ENCODE assay signal across 15 mouse cellular contexts in genomic region chr5:34607100-34607880, GRCm38 (mm10). TPM values are rescaled to one million over a fixed set of nuclear protein-coding genes. Genes with fewer than 3 reads are reported as not detected.
A peak's percentile ranks its signal among the peaks of the same experiment; 100 is the strongest.
DNase-seq lines count a peak whose midpoint lies in the region; ATAC-seq and TF ChIP-seq lines count a peak whose summit lies in the region.
"Had no signal": no experiment of that assay in that cellular context is flagged by ENCODE, and none has a peak within 500 bp of the region (broad histone marks: within the 10 kb centered on the region; RNA-seq: fewer than 3 reads in every experiment).

No protein-coding gene starts in this region.

- intact Hi-C loops in left cerebral cortex, adult 2 months (cut with DNase I), result no loop called here

- ATAC-seq in hindbrain, postnatal 0 days, result no peak
- ATAC-seq: forebrain, embryonic 14.5 days had no signal

- TF ChIP-seq CTCF in hindbrain, postnatal 0 days (IDR thresholded peaks at IDR 0.05; ENCODE audit: low read depth), result peak; percentile 38
- TF ChIP-seq CTCF in bone marrow macrophage, adult 2 months (IDR thresholded peaks at IDR 0.05; ENCODE audit: low read depth, low read length), result 0 out of 2 replicates have a peak, but pooled peaks have one; percentile 5
- TF ChIP-seq CTCF in left cerebral cortex, adult 2 months (IDR thresholded peaks at IDR 0.05), result no peak; the same call in none of the 2 replicates

- H3K9me3 ChIP-seq in hindbrain, postnatal 0 days (ENCODE audit: low read length), result no peaks in the 10 kb centered on the region
- H3K9me3 ChIP-seq in hindbrain, embryonic 10.5 days, result no peaks in the 10 kb centered on the region

- no peak overlapping the region for H3K4me2 ChIP-seq in hindbrain, postnatal 0 days (ENCODE audit: low read depth, low read length)
- H3K4me2 ChIP-seq: hindbrain, embryonic 14.5 days had no signal

- H3K9ac ChIP-seq in hindbrain, postnatal 0 days (replicated peaks; ENCODE audit: low read length), result no peak overlapping the region
- H3K9ac ChIP-seq: hindbrain, embryonic 14.5 days had no signal

- no peak for DNase-seq in hindbrain, postnatal 0 days (ENCODE audit: low spot score)
- DNase-seq in hindbrain, embryonic 10.5 days (ENCODE audit: low spot score), result no peak
- DNase-seq in cerebellum, adult 9-10 months, result peak; percentile 66
- peak; percentile 31 for DNase-seq in lung, postnatal 25 days (ENCODE audit: low spot score)
- no peak for DNase-seq in left cerebral cortex, adult 2 months (ENCODE audit: extremely low spot score in 1 of 2, low spot score in 2 of 2)
- no peak for DNase-seq in spleen, adult 18-20 months
- DNase-seq in frontal cortex, adult 2 months (ENCODE audit: extremely low spot score in 1 of 2, low spot score in 1 of 2), result no peak
- DNase-seq: adrenal gland, postnatal 25 days; gastrocnemius, postnatal 14 days; kidney, adult 8-10 months; liver had no signal

- no peak for TF ChIP-seq POLR2A in bone marrow macrophage, adult 2 months (IDR thresholded peaks at IDR 0.05; ENCODE audit: borderline replicate concordance, low read depth, low read length)

- no peaks in the 10 kb centered on the region for H3K4me1 ChIP-seq in hindbrain, postnatal 0 days (ENCODE audit: insufficient read depth, low read length)
- no peaks in the 10 kb centered on the region for H3K4me1 ChIP-seq in hindbrain, embryonic 10.5 days (replicated peaks)
- H3K4me1 ChIP-seq in bone marrow macrophage, adult 2 months (ENCODE audit: control insufficient read depth, insufficient read depth, low read length), result no peaks in the 10 kb centered on the region

- H3K4me3 ChIP-seq in hindbrain, postnatal 0 days (ENCODE audit: low read length), result no peak overlapping the region
- H3K4me3 ChIP-seq in hindbrain, embryonic 10.5 days, result no peak overlapping the region
- H3K4me3 ChIP-seq in bone marrow macrophage, adult 2 months (ENCODE audit: insufficient read depth, low read length), result no peak overlapping the region
- H3K4me3 ChIP-seq in left cerebral cortex, adult 2 months, result no peak overlapping the region

- H3K36me3 ChIP-seq in hindbrain, postnatal 0 days (ENCODE audit: insufficient read depth, low read length), result peaks cover 31% of the 10 kb centered on the region; the same call in 1 of the 2 replicates
- peaks cover 88% of the 10 kb centered on the region for H3K36me3 ChIP-seq in hindbrain, embryonic 10.5 days

- no peaks in the 10 kb centered on the region for H3K27me3 ChIP-seq in hindbrain, postnatal 0 days (ENCODE audit: insufficient read depth, low read length)
- H3K27me3 ChIP-seq in hindbrain, embryonic 10.5 days (ENCODE audit: insufficient read depth, poor library complexity, severe bottlenecking), result no peaks in the 10 kb centered on the region

- H3K27ac ChIP-seq in hindbrain, postnatal 0 days, result no peak overlapping the region
- no peak overlapping the region for H3K27ac ChIP-seq in hindbrain, embryonic 10.5 days
- H3K27ac ChIP-seq in bone marrow macrophage, adult 2 months (ENCODE audit: insufficient read depth, low read depth, low read length), result no peak overlapping the region
- H3K27ac ChIP-seq in left cerebral cortex, adult 2 months, result no peak overlapping the region
- H3K27ac ChIP-seq: hindbrain, embryonic 14.5 days; macrophage had no signal

- 78% methylated on average over 8 of the region's 8 CpGs for WGBS in hindbrain, postnatal 0 days
- 89% methylated on average over 8 of the region's 8 CpGs for WGBS in hindbrain, embryonic 10.5 days

RNA-seq across cellular contexts. Expression of gene Mfsd10, which starts 29.7 kb away (rescaled TPM):
- 95.0 and 109 TPM in 2 replicates for total RNA-seq in hindbrain, postnatal 0 days (2014; rRNA removed)
- 72.0 and 92.0 TPM in 2 replicates for polyA plus RNA-seq in hindbrain, postnatal 0 days (2015; fragmentation: Nextera tagmentation; extraction: Ambion mirVana)
- polyA plus RNA-seq in hindbrain, embryonic 10.5 days (2016; fragmentation: Nextera tagmentation; extraction: Ambion mirVana), result 86.8 and 92.9 TPM in 2 replicates
- polyA plus RNA-seq in bone marrow macrophage, adult 2 months (2012; ENCODE audit: insufficient read depth, insufficient read length, missing spikeins), result 34.6 and 47.4 TPM in 2 replicates
- 10 to 100 TPM; 40.8 to 54.4 TPM for total RNA-seq in left cerebral cortex, adult 2 months (2021)
- 108 and 113 TPM in 2 replicates for polyA plus RNA-seq in frontal cortex, adult 2 months (2012; rRNA removed)

RNA-seq across cellular contexts. Expression of gene Add1, which starts 33.8 kb away (rescaled TPM):
- total RNA-seq in hindbrain, postnatal 0 days (2014; rRNA removed), result 272 and 279 TPM in 2 replicates
- 165 and 166 TPM in 2 replicates for polyA plus RNA-seq in hindbrain, postnatal 0 days (2015; fragmentation: Nextera tagmentation; extraction: Ambion mirVana)
- polyA plus RNA-seq in hindbrain, embryonic 10.5 days (2016; fragmentation: Nextera tagmentation; extraction: Ambion mirVana), result 179 and 194 TPM in 2 replicates
- polyA plus RNA-seq in bone marrow macrophage, adult 2 months (2012; ENCODE audit: insufficient read depth, insufficient read length, missing spikeins), result 120 and 122 TPM in 2 replicates
- total RNA-seq in left cerebral cortex, adult 2 months (2021), result 100 to 1,000 TPM; 409 to 413 TPM
- polyA plus RNA-seq in frontal cortex, adult 2 months (2012; rRNA removed), result 331 and 332 TPM in 2 replicates

RNA-seq across cellular contexts. Expression of gene Nop14, which starts 52.7 kb away (rescaled TPM):
- 4.9 and 9.7 TPM in 2 replicates for total RNA-seq in hindbrain, postnatal 0 days (2014; rRNA removed)
- polyA plus RNA-seq in hindbrain, postnatal 0 days (2015; fragmentation: Nextera tagmentation; extraction: Ambion mirVana), result 20.0 and 20.2 TPM in 2 replicates
- polyA plus RNA-seq in hindbrain, embryonic 10.5 days (2016; fragmentation: Nextera tagmentation; extraction: Ambion mirVana), result 19.7 and 27.4 TPM in 2 replicates
- 19.2 and 21.9 TPM in 2 replicates for polyA plus RNA-seq in bone marrow macrophage, adult 2 months (2012; ENCODE audit: insufficient read depth, insufficient read length, missing spikeins)
- 10 to 100 TPM; 15.8 to 17.0 TPM for total RNA-seq in left cerebral cortex, adult 2 months (2021)
- 19.7 and 20.1 TPM in 2 replicates for polyA plus RNA-seq in frontal cortex, adult 2 months (2012; rRNA removed)

RNA-seq across cellular contexts. Expression of gene Grk4, which starts 52.9 kb away (rescaled TPM):
- 0.93 and 2.1 TPM in 2 replicates for total RNA-seq in hindbrain, postnatal 0 days (2014; rRNA removed)
- polyA plus RNA-seq in hindbrain, postnatal 0 days (2015; fragmentation: Nextera tagmentation; extraction: Ambion mirVana), result 5.1 and 5.3 TPM in 2 replicates
- 2.0 and 2.1 TPM in 2 replicates for polyA plus RNA-seq in hindbrain, embryonic 10.5 days (2016; fragmentation: Nextera tagmentation; extraction: Ambion mirVana)
- 4.8 and 7.7 TPM in 2 replicates for polyA plus RNA-seq in bone marrow macrophage, adult 2 months (2012; ENCODE audit: insufficient read depth, insufficient read length, missing spikeins)
- total RNA-seq in left cerebral cortex, adult 2 months (2021), result 1 to 10 TPM; 3.6 to 4.0 TPM
- polyA plus RNA-seq in frontal cortex, adult 2 months (2012; rRNA removed), result 3.9 and 4.3 TPM in 2 replicates

Comparison
In these comparisons a context has a peak if more than half of its experiments do, and no peak if none do; other contexts are left out.
1. DNase-seq: peak in cerebellum, adult 9-10 months (single experiment) and lung, postnatal 25 days (single experiment); none in hindbrain, postnatal 0 days (single experiment), hindbrain, embryonic 10.5 days (single experiment), left cerebral cortex, adult 2 months (0 of 2), spleen, adult 18-20 months (0 of 2) and frontal cortex, adult 2 months (0 of 2).